Mouse (Mus musculus): Measurements from ENCODE around the gene Pcsk7.

Pcsk7 gene

DNA sequence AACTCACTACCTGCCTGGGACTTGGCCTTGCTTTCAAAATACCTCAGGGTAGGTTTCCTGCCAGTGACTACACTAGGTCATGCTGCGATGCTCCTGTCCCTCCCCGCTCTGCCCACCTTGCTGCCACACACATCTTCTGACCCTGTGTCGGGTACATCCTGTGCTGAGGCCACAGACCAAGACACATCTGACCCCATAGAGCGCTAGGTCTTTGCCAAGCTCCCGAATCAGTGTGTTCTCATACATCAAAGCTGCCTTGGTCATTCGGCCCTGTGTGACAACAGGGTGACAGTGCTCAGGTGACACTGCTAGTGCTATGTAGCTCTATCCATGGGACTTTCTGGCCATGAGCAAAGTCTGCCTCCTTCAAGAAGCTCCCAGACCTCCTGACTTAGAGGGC is 33.5 kb downstream of the Pcsk7 start:
- no peak for DNase-seq

DNA sequence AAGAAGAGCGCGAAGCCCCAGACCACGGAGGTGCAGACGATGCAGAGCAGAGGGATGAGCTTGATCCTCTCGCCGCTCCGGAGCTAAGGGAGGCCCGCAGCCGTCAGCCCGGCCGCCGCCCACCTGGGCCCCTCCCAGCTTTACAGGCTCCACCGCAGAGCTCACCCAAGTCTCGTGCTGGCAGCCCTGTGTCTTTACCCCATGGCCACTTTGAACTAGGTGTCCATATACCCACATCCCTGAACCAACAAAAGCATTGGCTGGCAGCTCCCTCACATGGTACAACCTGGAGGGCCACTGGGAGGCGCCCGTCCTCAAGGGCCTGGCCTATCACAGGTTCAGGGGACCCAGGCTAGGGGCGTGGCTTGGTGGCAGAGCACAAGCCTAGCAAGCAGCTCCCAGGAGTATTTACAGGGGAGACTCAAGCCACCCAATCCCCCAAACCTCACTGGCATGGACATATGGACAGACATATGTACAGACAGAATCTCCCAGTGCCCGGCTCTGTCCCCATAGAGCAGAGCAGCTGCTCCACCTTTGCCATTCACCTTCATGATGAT is 35.1 kb downstream of the Pcsk7 start:
- DNase-seq: no peak

DNA sequence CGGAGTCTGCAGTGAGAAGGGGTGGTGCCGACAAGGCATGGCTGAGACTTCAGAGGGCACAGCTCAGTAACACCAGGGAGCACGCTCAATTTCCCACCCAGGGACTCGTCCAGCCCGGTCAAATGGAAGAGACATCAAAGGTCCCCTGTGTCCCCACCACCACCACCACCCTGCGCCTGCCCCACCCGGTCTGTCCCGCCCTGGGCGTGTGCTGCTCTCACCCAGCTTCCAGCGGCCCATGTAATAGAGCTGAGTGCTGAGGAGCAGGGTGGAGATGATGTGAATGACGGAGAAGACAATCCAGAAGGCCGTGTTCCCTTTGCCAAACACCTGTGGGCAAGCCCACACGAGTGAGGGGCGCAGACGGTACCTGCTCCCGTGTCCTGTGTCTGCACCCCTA is 36.2 kb downstream of the Pcsk7 start:
- no peak for DNase-seq

DNA sequence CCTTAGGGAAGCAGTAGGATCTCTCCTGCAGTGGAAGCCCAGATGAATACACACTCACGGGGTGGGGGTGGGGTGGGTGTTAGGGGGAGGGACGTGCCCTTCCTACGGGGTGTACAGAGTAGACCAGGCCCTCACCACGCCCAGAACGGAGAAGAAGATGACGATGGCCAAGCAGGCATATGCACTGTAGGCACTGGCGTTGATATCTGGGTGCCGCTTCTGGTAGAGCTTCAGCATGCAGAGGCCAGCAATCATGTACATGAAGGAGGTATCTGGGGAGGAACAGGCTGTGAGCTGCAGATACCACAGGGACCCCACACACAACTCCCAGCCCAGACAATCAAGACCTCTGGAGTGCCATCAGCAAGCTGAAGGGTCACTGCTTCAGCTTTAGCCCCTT is 36.6 kb downstream of the Pcsk7 start:
- no peak for DNase-seq

DNA sequence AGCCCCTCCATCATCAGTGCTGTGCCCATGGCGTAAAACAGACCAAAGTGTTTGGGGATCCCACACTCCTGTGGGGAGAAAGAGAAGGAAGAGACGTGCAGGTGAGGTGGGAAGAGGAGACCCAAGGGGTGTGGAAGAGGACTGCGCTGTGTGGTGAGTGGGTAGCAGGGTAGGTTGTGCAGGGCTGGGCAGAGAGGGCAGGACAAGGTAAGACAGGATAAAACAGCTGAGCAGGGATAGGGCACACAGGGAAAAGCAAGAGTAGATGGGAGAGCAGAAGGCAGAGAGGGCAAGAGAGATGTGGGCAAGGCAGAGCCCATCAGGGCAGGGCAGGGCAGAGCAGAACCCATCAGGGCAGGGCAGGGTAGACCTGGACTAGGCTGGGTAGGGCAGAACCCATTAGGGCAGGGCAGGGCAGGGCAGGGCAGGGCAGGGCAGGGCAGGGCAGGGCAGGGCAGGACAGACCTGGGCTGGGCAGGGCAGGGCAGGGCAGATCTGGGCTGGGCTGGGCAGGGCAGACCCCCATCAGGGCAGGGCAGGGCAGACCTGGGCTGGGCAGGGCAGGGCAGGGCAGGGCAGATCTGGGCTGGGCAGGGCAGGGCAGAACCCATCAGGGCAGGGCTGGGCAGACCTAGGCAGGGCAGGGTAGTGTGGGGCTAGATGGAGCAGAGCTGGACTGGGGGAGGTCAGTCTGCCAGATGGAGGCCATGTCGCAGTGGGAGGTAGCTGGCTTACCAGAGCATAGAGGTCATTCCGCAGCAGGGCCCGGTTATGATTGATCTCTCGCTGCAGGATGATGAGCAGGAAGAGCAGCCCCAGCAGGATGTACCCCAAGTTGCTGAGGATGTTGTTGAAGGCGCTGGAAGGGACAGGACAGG is 37.6 kb downstream of the Pcsk7 start:
- DNase-seq: no peak

DNA sequence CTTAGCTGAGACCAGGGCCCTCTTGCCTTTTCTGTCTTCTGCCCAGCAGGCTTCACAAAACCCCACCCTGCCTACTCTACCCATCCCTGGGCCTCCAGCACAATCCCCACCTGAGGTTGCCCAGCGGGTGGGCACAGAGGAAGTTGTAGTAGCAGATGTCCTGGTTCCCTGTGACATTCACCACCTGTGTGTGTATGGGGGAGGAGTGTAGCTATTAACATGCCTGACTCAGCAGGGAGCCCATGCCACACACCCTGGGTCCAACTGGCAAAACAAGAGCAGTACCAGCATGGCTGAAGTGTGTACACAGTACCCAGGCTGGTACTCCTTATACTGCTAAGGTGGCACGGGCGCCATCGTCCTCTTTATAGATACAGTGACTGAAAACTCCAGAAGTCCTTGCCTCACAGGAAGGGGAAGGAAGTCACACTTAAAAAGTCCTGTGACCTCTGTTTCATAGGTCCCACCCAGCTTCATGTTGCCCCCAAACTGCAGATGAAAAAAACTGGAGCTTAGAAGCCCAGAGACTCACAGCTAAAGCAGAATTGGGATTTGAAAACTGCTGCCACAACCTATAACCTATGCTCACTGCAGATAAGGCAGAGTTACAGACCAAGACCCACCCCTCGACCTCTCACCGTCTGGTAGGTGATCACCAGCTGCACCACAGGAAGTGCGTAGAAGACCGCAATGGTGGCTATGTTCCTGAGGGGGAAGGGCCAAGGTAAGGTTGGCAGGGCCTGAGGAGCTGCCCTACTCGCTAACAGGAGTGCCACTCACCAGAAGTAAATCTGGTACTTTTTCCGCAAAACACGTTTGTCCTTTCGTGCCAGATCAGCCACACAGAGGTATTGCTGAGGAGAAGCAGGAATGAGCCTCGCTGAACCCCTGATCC is 38.5 kb downstream of the Pcsk7 start:
- DNase-seq: no peak

DNA sequence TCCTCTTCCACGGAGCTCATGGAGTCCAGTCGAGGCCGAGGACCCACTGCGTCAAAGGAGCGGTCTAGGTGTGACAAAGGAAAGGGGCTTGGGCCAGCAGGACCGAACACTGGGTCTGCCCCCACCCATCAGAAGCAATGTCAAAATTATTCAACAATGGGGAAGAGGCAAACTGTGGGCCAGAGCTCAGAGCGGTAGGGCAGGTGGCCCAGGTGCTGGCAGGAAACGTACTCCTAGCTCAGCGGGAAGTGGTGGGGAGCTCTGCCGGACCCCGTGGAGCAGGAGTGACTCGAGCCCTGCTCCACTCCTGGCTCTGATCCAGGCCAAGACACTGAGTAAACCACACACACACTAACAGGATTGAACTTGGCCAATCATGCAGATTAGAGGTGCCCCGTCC is 39.4 kb downstream of the Pcsk7 start:
- no peak for DNase-seq

DNA sequence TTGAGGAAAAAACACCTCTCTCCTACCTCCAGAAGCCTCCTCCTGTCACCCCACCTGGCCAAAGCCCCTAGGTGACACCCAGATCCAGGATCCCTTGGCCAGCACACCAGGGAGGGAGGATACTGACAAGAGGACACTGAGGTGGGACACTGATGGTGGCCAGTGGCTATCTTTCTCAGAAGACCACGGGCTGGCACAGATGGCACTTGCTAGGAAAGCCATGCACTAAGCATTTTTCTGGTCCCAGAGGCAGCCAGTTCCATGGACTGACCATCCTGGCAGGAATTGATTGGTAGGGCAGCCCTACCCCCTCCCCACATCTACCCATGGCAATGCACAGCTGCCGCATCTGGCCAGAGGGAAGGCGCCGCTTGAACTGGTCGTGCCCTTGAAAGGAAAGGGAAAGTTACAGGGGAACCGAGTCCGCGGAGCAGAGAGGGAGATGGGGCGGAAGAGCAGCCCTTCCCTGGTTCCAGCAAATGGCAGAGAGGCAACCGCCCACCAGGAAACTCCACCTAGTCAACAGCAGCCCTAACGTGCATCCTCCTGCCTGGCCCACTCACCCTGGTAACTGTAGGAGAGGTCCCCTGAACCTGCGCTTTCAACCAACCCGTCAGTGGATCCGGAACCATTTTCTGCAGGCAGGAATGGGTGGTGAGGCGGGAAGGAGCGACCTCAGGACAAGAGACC is 40.0 kb downstream of the Pcsk7 start:
- DNase-seq: no peak

DNA sequence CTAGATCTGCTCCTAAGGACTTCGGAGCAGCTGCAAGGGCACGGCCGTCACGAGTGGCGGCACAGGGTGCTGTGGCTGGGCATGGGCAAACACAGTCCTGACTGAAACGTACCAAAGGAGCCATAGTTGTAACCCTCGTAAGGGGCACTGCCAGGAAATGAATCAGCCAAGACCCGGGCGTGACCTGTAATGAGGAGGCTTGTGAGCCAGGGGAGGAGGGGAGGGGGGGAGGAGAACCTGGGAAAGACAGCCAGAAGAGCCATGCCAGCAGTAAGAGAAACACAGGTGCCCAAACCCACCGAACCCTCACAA is 40.5 kb downstream of the Pcsk7 start:
- DNase-seq: no peak

DNA sequence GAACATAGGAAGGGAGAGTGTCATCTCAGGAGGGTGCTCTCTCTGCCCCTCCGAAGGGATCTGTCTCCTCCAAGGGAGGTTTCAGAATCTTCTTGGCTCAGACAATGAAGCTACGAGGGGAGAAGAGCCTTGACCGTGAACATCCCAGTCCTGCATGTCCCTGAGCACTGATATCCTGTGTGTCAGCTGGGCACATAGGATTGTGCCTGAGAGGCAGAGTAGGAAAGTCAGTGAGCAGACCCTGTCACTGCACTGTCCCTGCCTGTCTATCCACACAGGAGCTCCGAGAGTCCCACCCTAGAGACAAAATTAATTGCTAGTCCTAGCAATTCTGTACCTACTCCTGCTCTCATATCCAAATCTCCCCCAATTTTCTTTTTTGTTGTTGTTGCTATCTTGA is 45.8 kb downstream of the Pcsk7 start:
- DNase-seq: no peak

DNA sequence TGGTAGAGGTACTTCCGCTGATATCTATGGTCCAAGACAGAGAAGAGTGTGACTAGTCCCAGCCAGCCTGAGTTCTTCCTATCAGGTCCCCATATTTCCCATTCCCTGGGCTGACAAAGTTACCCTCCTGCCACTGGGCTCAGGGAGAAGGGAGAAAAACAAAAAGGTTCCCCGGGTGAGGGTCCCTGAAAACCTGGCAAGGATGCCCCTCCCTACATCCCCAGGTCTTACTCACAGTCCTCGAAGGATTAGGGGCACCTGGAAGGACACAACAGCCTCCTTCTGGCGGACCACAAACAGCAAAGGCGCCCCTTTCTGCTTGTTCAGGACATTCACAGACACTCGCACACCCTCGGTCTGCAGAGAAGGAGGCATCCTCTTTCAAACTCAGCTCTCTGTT is 46.6 kb downstream of the Pcsk7 start:
- DNase-seq: no peak

DNA sequence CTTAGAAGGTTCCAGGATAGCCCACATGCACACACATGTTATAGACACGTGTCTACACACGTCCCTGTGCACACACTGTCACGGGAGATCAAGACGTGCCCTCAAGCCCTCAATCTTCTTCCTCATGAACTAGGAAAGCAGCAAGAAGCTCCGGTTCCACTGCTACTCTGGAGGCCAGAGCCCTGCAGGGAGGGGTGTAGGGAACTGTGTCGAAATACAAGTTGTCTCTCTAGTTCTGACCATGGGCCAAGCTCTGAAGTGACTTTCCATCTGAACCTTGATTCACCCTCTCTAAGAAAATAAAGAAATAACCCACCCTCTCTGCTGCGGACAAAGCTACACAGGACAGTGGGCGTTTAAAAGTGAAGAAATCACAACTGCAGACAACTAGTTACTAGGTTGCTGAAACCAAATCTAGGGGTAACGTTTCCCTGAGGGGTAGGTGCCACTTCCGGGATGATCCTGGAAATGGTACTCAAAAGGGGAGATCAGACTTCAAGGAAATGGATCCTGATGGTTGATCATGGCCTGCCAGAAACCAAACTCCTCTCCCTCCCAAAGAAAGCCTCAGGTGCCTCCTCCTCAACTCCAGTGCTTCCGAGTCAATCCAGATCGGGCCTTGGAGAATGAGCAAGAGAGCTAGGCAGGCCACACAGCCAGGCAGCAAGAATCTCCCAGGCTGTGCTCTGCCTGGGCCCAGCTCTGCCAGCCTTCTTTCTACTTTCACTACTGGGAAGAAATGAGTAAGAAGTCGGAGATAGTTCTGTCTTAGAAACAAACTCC is 47.4 kb downstream of the Pcsk7 start:
- DNase-seq: no peak

DNA sequence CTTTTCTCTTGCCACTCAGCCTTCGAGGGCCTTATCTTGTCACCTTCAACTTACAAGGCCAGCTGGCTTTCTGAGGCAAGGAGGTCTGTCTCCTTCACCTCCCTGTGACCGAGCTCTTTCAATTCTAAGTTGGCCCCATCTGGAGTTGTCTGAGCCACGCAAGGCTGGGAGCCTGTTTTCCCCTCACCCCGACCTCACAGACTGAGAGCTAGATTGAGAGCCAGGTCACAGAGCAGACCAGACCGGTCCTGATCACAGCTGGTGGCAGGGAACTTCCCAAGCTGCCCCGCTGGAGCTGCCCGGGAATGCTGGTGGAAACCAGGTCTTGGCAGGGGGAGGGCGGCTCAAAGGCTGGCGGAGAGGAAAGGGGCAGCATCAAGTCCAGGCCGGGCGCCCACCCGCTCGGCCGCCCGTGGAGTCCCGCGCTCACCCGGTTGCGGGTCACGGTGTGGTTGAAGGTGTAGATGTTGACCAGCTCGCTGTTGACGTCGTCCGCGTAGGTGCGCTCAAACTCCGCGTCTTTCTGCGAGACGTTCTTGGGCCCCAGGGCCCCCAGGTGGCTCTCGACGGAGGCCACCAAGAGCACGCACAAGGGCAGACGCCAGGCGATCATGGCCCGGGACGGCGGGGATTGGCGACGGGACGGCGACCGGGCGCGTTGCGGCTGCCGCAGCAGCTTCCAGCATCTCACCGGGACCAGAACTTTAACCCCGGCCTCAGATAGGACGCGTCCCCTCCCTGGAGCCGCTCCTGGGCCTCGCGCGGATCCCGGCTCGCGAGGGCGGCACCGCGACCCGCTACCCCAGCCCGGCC is 48.2 kb downstream of the Pcsk7 start:
- peak; percentile 62 to 63 for DNase-seq

DNA sequence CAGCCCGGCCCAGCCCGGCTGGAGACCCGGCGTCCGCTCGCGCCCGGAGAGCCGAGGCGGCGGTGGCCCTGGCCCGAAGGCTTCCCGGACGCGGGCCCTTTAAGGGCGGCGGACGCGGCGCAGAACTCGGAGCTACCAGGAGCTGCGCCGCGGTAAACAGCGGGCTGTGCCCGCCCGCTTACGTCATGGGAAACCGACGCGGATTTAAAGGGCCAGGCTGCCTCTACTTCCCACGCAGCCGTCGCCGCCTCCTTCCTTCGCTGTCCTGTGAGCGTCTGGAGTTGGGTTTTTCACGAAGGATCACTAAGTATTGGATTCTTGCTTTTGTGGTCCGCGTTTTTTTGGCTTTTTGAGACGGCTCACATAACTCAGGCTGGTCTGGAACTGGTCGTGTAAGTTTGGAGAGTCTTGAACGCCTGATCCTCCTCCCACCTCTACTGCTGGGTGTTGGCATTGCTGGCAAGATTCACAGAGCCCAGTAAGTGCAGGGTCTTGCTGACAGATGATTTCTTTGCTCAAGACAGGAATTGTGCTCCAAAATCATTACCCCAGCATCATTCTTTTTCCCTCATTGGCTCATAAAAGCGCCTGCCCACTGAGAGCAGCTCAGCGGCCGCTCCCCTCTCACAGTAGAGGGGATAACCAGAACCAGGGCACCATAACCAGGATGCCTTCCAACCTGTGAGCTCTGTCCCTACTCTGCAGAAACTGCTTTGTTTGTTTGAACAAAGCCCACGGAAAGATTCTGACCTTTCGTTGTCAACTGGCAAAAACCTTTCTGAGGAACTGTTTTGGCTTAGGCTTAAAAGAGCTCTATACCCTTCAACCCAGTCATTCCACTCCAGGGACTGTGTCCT is 49.0 kb downstream of the Pcsk7 start, which contains the start of gene Sidt2:
Gene Sidt2, minus strand, starts transcription at position 152 of the 857 bp plus-strand sequence.
- DNase-seq: peak; percentile 86 to 91

DNA sequence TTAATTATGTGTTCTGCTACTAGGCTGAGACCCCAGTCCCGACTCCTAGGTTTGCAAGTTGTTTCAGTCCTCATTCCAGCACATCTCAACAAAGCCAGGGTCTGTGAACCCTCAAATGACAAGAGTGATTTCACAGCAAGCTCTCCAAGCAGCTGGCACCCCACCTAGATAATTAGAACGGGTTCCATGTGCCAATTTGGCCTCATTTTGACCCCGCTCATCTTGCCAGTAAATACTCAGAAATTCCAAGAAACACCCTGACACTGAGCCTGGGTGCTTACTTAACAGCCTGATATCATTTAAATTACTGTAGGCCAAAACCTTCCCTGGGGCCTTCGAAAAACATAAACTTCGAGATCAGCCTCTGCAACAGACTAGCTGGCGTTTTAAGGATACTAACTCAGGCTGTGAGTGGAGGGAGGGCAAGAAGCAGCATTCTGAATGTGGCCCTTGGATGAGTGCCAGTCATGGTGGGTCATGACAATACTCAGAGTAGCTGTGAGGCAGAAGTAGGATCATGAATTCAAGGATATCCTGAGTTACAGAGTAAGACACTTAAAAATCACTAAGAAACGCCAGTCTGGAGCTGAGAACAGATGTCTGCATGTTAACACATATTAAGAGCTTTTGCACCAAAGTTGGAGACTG is 51.9 kb downstream of the Pcsk7 start:
- DNase-seq: no peak

DNA sequence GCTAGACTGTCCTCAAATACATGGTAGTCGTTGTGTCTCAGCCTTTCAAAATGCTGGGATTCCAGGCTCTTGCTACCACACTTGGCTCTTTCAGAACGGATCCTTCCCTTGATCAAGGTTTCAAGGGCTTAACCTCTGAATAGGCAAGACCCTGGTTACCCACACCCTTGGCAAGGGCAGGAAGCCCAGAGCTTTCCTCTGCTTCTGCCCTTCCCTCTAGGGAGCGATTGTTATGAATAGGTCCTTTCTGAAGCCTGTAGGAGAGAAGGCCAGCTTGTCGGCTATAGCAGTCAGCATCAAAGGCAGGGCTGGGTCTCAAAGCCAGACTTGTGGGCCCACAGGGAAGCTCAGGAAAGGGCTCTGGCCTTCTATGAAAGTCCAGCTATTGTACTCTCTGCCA is 52.6 kb downstream of the Pcsk7 start:
- no peak for DNase-seq

DNA sequence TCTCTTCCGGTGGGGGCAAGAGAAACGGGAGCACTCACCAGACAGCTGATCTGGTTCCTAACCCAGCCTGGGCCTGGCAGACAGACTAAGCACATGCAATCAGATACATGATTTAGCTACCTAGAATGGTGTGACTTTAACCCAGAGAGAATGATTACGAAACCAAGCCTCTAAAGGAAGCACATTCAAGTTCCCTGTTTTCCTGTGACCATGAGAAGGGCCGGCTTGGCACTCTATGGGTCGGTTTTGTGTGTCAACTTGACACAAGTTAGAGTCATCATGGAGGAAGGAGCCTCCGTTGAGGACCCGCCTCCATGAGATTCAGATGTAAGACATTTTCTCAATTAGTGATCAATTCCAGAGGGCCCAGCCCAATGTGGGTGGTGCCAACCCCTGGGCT is 53.4 kb downstream of the Pcsk7 start:
- no peak for DNase-seq

DNA sequence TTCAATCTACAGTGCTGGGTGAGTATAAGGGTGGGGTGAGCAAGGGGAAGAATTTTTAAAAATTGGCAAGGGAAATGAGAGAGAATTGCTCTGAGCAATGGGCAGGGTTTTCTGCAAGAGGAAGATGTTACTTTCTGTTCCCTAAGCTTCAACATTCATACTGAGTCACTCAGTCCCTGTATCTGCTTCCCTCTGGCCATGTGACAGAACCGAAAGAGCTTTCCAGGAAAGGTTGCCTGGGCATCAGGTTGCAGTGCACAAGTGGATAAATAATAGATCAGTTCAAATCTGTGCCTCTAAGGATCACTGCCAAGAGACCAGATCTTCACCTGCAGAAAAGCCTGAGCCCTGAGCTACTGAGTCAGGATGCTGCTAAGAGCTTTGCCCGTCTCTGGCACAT is 55.6 kb downstream of the Pcsk7 start:
- DNase-seq: no peak

DNA sequence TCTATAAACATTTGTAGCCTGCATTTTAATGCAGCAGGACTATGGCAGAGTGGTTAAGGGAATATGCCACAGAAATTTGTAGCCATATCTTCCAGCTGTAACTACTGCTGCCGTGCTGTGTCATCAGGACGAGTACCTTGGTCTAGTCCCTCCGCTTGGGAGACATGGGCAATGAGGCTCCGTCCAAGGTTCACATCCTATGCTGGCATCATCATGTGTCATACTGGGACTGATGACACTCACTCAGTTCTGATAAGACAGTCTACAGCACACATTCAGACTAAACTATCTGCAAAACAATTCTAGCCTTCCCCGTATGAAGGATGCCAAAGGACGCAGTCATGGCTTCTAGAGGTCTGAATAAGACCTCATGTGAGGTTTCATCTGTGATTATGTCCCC is 57.3 kb downstream of the Pcsk7 start:
- no peak for DNase-seq

DNA sequence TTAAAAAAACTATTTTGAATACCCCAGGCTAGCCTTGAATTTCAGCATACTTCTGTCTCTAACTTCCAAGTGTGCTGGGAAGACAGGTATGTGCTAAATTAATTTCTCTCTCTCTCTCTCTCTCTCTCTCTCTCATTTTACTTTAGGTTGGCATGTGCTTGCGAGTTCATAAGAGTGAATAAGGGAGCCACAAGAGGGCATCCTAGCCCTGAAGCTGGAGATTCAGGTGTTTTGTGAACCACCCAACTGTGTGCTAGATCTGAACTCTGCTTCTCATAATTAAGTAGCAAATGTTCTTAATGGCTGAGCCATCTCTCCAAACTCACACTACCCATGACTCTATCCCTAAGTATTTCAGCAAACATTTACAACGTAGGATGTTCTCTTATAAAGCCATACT is 70.6 kb downstream of the Pcsk7 start:
- no peak for DNase-seq
